Mouse (Mus musculus) midbrain, postnatal 0 days (tissue): ENCODE measurements at regions not wholly inside any gene's neighbourhood (a gene's known extent, or its start where the extent isn't known, plus 50 kb on each side); places are given as distances from the start of the nearest gene placed in this dataset.

Experiments used
- ATAC-seq: fragments of 200-750 bp; cut with Nextera tagmentation; 2 replicates; pipeline ENCODE4 v1.8.0; 2017; ENCODE audit warnings: moderate number of reproducible peaks, mild to moderate bottlenecking, moderate TSS enrichment, moderate library complexity; ENCODE audit not compliant: low FRiP score
- DNase-seq: peaks from one replicate; pipeline ENCODE4 v3.0.0-alpha.2; 2015; ENCODE audit warnings: low spot score
- H3K27ac ChIP-seq: fragments of 300-500 bp; sonication (generic); 2 replicates; pipeline ENCODE4 v1.5.1; 2014; ENCODE audit warnings: low read depth, mild to moderate bottlenecking, low read length, mixed read lengths
- H3K27me3 ChIP-seq: fragments of 300-500 bp; sonication (generic); 2 replicates; pipeline ENCODE4 v1.6.1; 2014; ENCODE audit warnings: low read length, control low read depth, mixed read lengths; ENCODE audit not compliant: insufficient read depth
- H3K36me3 ChIP-seq: fragments of 300-500 bp; sonication (generic); 2 replicates; pipeline ENCODE4 v1.6.1; 2014; ENCODE audit warnings: low read length, control low read depth, mixed read lengths; ENCODE audit not compliant: insufficient read depth
- H3K4me1 ChIP-seq: fragments of 300-500 bp; sonication (generic); 2 replicates; pipeline ENCODE4 v1.6.1; 2014; ENCODE audit warnings: mild to moderate bottlenecking, control low read depth, antibody characterized with exemption, low read length, mixed read lengths; ENCODE audit not compliant: insufficient read depth
- H3K4me2 ChIP-seq: fragments of 300-500 bp; sonication (generic); 2 replicates; pipeline ENCODE4 v1.6.1; 2014; ENCODE audit warnings: low read depth, mild to moderate bottlenecking, low read length, mixed read lengths; ENCODE audit not compliant: poor library complexity, severe bottlenecking
- H3K4me3 ChIP-seq: fragments of 300-500 bp; sonication (generic); 2 replicates; pipeline ENCODE4 v1.5.1; 2014; ENCODE audit warnings: low read depth, mild to moderate bottlenecking, low read length, moderate library complexity
- H3K9ac ChIP-seq: fragments of 300-500 bp; sonication (generic); replicated peaks from 2 replicates; pipeline ENCODE4 v1.6.1; 2014; ENCODE audit warnings: mild to moderate bottlenecking, low read length, moderate library complexity, mixed read lengths; ENCODE audit not compliant: poor library complexity, severe bottlenecking
- H3K9me3 ChIP-seq: fragments of 300-500 bp; sonication (generic); 2 replicates; pipeline ENCODE4 v1.6.1; 2016; ENCODE audit warnings: low read length, control low read depth
- CTCF ChIP-seq: IDR thresholded peaks from 2 replicates; pipeline ENCODE4 v1.5.1; 2016; ENCODE audit warnings: antibody characterized with exemption, mild to moderate bottlenecking
- WGBS: fragments of 180-500 bp; shearing (Covaris S2); extraction: QIAGEN DNeasy Blood & Tissue Kit; methylation state at CpG from one replicate; pipeline ENCODE4 v1.1.7; 2014; 5-methylcytosine and 5-hydroxymethylcytosine counted together

- Histone ChIP-seq H3K27me3 (no peaks in the 10 kb centered on the region), H3K36me3 (no peaks in the 10 kb centered on the region), H3K4me2 (no peak overlapping the region), H3K4me1 (peaks cover 3% of the 10 kb centered on the region; the same call in 1 of the 2 replicates), H3K9me3 (no peaks in the 10 kb centered on the region), H3K27ac (no peak overlapping the region), H3K4me3 (no peak overlapping the region), H3K9ac (no peak overlapping the region)
- WGBS, result 40% methylated on average over 6 of the region's 6 CpGs
- TF ChIP-seq CTCF, result no peak
- DNase-seq, result peak; percentile 88
- ATAC-seq, result peak; percentile 82
Observed at GRCm38 (mm10) chr3:21356831-21357712, 719.4 kb upstream of the Tbl1xr1 start.

GRCm38 (mm10) chr3:21358068-21358467 lies 718.4 kb upstream of the Tbl1xr1 start:
- Histone ChIP-seq H3K9ac (no peak overlapping the region), H3K4me3 (no peak overlapping the region), H3K9me3 (no peaks in the 10 kb centered on the region), H3K4me1 (peaks cover 3% of the 10 kb centered on the region; the same call in 1 of the 2 replicates), H3K4me2 (no peak overlapping the region), H3K36me3 (no peaks in the 10 kb centered on the region), H3K27me3 (no peaks in the 10 kb centered on the region), H3K27ac (peak overlapping the region; percentile 12; the same call in 1 of the 2 replicates)
- DNase-seq (no peak), ATAC-seq (no peak)
- 88% methylated on average over 6 of the region's 6 CpGs for WGBS
- TF ChIP-seq CTCF, result no peak

- no peak for TF ChIP-seq CTCF
- ATAC-seq (no peak), DNase-seq (no peak)
- no peaks in the 10 kb centered on the region for H3K27me3 ChIP-seq
- no peaks in the 10 kb centered on the region for H3K36me3 ChIP-seq
- H3K27ac ChIP-seq, result no peak overlapping the region
- H3K4me1 ChIP-seq, result peaks cover 3% of the 10 kb centered on the region; the same call in 1 of the 2 replicates
- no peaks in the 10 kb centered on the region for H3K9me3 ChIP-seq
- H3K4me2 ChIP-seq, result no peak overlapping the region
- no peak overlapping the region for H3K4me3 ChIP-seq
- 87% methylated on average over 3 of the region's 3 CpGs for WGBS
- no peak overlapping the region for H3K9ac ChIP-seq
Observed at GRCm38 (mm10) chr3:21361069-21361468, 715.4 kb upstream of the Tbl1xr1 start.

- WGBS, result 91% methylated on average over 2 of the region's 2 CpGs
- Histone ChIP-seq H3K9ac (no peak overlapping the region), H3K27ac (no peak overlapping the region), H3K36me3 (no peaks in the 10 kb centered on the region), H3K27me3 (no peaks in the 10 kb centered on the region), H3K4me3 (no peak overlapping the region), H3K4me2 (no peak overlapping the region), H3K9me3 (no peaks in the 10 kb centered on the region), H3K4me1 (no peaks in the 10 kb centered on the region)
- no peak for TF ChIP-seq CTCF
- DNase-seq, result no peak
- no peak for ATAC-seq
Observed at GRCm38 (mm10) chr3:21379816-21380215, 696.6 kb upstream of the Tbl1xr1 start.

- Histone ChIP-seq H3K27ac (no peak overlapping the region), H3K4me1 (no peaks in the 10 kb centered on the region), H3K36me3 (no peaks in the 10 kb centered on the region), H3K4me3 (no peak overlapping the region), H3K9ac (no peak overlapping the region), H3K4me2 (no peak overlapping the region), H3K27me3 (no peaks in the 10 kb centered on the region), H3K9me3 (no peaks in the 10 kb centered on the region)
- ATAC-seq (no peak), DNase-seq (no peak)
- 56% methylated on average over 3 of the region's 3 CpGs for WGBS
- TF ChIP-seq CTCF, result no peak
Observed at GRCm38 (mm10) chr3:21381072-21381471, 695.4 kb upstream of the Tbl1xr1 start.

GRCm38 (mm10) chr3:21403551-21403950 lies 672.9 kb upstream of the Tbl1xr1 start:
- no peak overlapping the region for H3K27ac ChIP-seq
- TF ChIP-seq CTCF, result no peak
- no peak for DNase-seq
- no peaks in the 10 kb centered on the region for H3K9me3 ChIP-seq
- ATAC-seq, result no peak
- no peaks in the 10 kb centered on the region for H3K27me3 ChIP-seq
- H3K9ac ChIP-seq, result no peak overlapping the region
- H3K36me3 ChIP-seq, result no peaks in the 10 kb centered on the region
- WGBS, result 90% methylated on average over 2 of the region's 2 CpGs
- H3K4me3 ChIP-seq, result no peak overlapping the region
- no peak overlapping the region for H3K4me2 ChIP-seq
- no peaks in the 10 kb centered on the region for H3K4me1 ChIP-seq
